Mouse (Mus musculus): Measurements from ENCODE around the gene Olfr1230.

Gene Olfr1230

DNA sequence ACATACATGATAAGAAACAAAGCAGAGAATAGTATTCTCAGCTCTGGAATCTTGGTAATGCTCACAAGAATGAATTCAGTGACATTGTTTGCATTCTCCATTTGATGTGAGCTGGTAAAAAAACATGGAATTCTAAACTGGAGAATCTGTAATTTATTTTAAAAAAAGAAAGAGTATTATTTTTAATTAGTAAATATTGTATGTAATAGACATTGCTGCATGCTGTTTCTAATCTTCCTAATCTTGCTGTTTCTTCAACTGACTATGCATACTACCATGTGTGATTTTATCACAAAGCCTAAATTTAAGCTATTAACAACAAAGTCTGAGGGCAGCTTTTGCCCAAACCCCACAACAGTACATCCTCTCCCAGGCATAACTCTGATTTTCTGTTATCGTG is at the start of gene Olfr1230:
Olfr1230 (minus strand) TSS at position 101 of the 400 bp plus-strand sequence.
- no peak for DNase-seq

DNA sequence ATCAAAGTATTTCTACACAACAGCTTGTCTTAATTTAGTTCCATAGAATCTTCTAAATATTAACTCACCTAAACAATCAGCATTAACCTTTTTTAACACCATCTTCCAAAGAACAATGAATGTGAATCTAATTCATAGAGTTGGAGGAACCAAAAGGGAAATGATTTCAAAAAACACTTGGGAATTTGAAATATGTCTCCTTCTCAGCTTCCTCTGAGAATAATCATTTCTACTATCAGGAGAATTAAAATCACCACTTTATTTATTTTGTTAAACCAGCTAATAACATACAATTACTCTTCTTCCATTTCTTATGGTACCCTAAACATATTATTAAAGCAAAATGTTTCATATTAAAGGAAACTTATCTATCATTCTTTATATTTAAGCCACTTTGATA is 45.2 kb upstream of the Olfr1230 start, which contains the start of gene Olfr1233:
Olfr1233 (minus strand) TSS at position 101 of the 400 bp plus-strand sequence.
- DNase-seq = no peak

DNA sequence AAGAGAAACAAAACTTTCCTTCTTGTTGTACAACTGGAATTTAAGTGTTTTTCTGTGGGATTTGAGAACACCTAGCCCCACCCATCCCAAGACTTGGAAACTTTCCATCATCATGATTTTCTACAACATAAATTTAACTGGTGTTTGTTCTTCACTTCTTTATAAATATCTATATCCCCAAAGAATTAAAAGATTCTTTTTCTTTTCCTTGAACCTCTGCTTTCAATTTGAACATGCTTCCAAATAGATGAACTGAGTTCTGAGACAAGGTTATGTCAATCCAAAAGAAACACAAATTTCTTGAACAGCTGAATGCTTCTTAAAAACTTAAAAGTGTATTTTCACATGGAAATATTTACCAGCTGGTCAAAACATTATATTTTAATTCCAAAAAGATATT is 32.5 kb upstream of the Olfr1230 start, which contains the start of gene Olfr1232:
Olfr1232 (minus strand) TSS at position 101 of the 400 bp plus-strand sequence.
- no peak for DNase-seq

DNA sequence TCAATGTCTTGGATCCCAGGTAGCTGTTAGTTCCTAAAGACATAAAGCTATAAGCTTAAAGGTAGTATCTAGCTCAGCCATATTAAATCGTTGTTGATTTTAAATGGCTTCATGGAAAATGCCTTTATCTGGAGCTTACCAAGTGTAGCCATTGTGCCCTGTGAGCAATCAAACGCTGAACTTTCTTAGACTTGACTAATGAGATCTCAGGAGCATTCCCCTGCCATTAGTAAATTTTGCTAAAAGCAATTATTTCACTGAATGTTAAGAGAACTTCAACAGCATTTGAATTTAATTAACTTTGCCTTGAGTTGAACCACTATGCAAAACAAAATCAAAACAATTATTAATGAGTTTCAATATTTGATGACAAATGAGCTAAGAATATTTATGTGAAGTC is 9.9 kb upstream of the Olfr1230 start, which contains the start of gene Olfr1231:
Olfr1231 (minus strand) TSS at position 101 of the 400 bp plus-strand sequence.
- DNase-seq = no peak

DNA sequence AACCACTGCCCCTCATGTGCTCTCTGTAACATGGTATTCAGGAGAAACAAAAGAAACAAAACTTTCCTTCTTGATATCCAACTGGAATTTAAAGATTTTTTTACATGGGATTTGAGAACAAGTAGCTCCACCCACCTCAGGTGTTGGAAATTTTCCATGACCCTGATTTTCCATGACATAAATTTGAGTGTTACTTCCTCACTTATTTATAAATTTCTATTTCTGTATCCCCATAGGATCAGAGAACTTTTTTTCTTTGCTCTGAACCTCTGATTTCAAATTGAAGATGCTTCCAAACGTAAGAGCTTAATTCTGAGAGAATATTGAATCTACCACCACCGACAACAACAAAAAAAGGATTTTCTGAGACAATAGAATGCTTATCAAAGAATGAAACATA is 9.2 kb downstream of the Olfr1230 start, which contains the start of gene Olfr1229:
Olfr1229 (minus strand) TSS at position 101 of the 400 bp plus-strand sequence.
- no peak for DNase-seq

DNA sequence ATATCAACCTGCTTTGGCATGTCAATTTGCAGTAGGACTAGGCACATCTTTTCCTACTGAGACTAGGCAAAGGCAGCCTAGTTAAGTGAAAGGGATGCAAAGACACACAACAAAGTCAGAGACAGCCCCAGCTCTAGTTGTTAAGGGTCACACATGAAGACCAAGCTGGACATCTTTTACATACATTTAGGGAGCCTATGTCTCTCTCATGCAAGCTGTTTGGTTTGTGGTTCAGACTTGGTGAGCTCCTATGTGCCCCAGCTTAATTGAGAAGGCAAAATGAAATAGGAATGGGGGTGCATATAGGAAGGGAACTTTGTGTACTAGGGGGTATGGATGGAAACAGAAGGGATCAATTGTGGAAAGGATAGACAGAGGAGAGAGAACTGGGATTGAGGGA is 43.1 kb downstream of the Olfr1230 start, which contains the start of gene Olfr1228:
Olfr1228 (minus strand) TSS at position 101 of the 400 bp plus-strand sequence.
- no peak for DNase-seq
